Mouse (Mus musculus): ENCODE results near the gene Gna15. TPM values are rescaled to one million over a fixed set of nuclear protein-coding genes. Genes with fewer than 3 reads are reported as not detected.

Gna15 gene
- polyA plus RNA-seq (2015; fragmentation: Nextera tagmentation; extraction: Ambion mirVana) = 0.94 and 1.0 TPM in 2 replicates

DNA sequence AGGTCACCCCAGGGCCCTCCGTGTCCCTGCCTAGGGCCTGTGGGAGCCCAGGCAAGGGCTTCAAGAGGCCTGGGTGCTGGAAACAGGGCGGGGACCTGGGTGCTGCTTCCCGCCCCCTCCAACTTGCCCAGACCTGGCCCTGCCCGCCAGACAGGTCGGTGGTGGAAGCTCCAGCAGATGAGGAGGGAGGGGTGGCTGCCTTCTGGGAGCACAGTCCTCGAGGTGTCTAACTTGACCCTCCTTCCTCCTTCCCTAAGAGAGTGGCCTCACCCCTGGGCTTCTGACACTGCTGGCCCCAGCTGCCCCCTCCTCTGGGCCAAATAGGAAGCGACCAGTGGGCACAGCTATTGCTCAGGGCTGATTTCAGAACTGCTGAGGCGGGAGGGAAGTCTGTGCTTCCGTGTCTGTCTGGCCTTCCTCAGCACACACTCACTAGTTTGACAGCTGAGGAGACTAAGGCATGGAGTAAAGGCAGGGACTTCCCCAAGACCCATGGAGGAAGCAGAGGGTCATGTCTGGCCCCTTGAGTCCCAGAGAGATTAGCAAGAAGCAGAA is at the start of gene Gna15:
Gene Gna15 (minus strand): TSS at position 175 of the 555 bp plus-strand sequence.
- H3K4me1 ChIP-seq (replicated peaks) = no peaks in the 10 kb centered on the region
- no peak within 1 kb of the TSS for H3K4me2 ChIP-seq (replicated peaks)
- no peak within 1 kb of the TSS for H3K27ac ChIP-seq
- no peak within 1 kb of the TSS; the same call in 1 of the 2 replicates for H3K9ac ChIP-seq (replicated peaks)
- H3K9me3 ChIP-seq = no peaks in the 10 kb centered on the region
- H3K27me3 ChIP-seq = peaks cover 8% of the 10 kb centered on the region
- H3K4me3 ChIP-seq (replicated peaks) = no peak within 1 kb of the TSS
- H3K36me3 ChIP-seq = peaks cover 10% of the 10 kb centered on the region
- no peak for ATAC-seq
- 35% methylated on average over 9 of the region's 9 CpGs for WGBS

DNA sequence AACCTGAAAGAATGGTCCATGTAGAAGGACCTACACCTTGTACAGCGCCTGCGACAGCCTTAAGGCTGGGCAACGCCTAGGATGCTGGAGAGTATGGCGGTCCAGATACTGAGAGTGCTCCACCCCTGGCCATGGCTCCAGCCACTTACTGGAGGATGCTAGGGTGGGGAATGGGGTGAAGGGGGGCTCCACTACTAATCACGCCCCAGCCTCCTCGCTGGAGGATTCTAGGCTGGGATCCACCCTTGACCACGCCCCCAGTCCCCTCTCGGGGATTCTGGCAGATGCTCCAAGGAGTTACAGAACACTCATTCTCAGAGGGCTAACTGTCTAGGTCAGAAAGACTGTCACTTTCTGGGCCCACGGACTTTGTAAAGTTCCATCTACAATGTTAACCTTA is 49.0 kb upstream of the Gna15 start:
- Histone ChIP-seq H3K4me2 (replicated peaks) (peak overlapping the region; percentile 44; the same call in 1 of the 2 replicates), H3K27ac (no peak overlapping the region), H3K36me3 (no peaks in the 10 kb centered on the region), H3K4me1 (replicated peaks) (peaks cover 67% of the 10 kb centered on the region), H3K27me3 (peaks cover 66% of the 10 kb centered on the region), H3K4me3 (replicated peaks) (no peak overlapping the region), H3K9ac (replicated peaks) (0 out of 2 replicates have a peak overlapping the region, but pooled peaks have one; percentile 4), H3K9me3 (no peaks in the 10 kb centered on the region)
- no peak for ATAC-seq
- 7% methylated on average over 9 of the region's 9 CpGs for WGBS

- Histone ChIP-seq H3K9me3 (no peaks in the 10 kb centered on the region), H3K4me1 (replicated peaks) (peaks cover 73% of the 10 kb centered on the region), H3K36me3 (no peaks in the 10 kb centered on the region), H3K27ac (peak overlapping the region; percentile 75), H3K9ac (replicated peaks) (peak overlapping the region; percentile 10; the same call in 1 of the 2 replicates), H3K4me2 (replicated peaks) (peak overlapping the region; percentile 44), H3K27me3 (peaks cover 65% of the 10 kb centered on the region), H3K4me3 (replicated peaks) (peak overlapping the region; percentile 13; the same call in 1 of the 2 replicates)
- WGBS = 3% methylated on average over 9 of the region's 9 CpGs
- no peak for ATAC-seq
Observed at GRCm38 (mm10) chr10:81572133-81572671, 48.2 kb upstream of the Gna15 start.

GRCm38 (mm10) chr10:81571501-81571876 is 47.5 kb upstream of the Gna15 start:
- peaks cover 65% of the 10 kb centered on the region for H3K27me3 ChIP-seq
- peak overlapping the region; percentile 75 for H3K27ac ChIP-seq

GRCm38 (mm10) chr10:81570831-81571500 is 46.9 kb upstream of the Gna15 start:
- peaks cover 65% of the 10 kb centered on the region for H3K27me3 ChIP-seq
- H3K9me3 ChIP-seq = no peaks in the 10 kb centered on the region
- H3K4me1 ChIP-seq (replicated peaks) = peaks cover 77% of the 10 kb centered on the region
- H3K4me2 ChIP-seq (replicated peaks) = peak overlapping the region; percentile 67
- H3K36me3 ChIP-seq = peaks cover 10% of the 10 kb centered on the region
- peak overlapping the region; percentile 84 for H3K27ac ChIP-seq
- ATAC-seq = peak; percentile 75
- under 1% methylated on average over 34 of the region's 34 CpGs for WGBS
- H3K4me3 ChIP-seq (replicated peaks) = peak overlapping the region; percentile 39
- no peak overlapping the region for H3K9ac ChIP-seq (replicated peaks)

More at GRCm38 (mm10) chr10:81571501-81571876, 47.5 kb upstream of the Gna15 start:
- 1% methylated on average over 18 of the region's 18 CpGs for WGBS
- H3K4me3 ChIP-seq (replicated peaks) = peak overlapping the region; percentile 39
- H3K36me3 ChIP-seq = peaks cover 5% of the 10 kb centered on the region; the same call in 1 of the 2 replicates
- peaks cover 76% of the 10 kb centered on the region for H3K4me1 ChIP-seq (replicated peaks)
- peak overlapping the region; percentile 67 for H3K4me2 ChIP-seq (replicated peaks)
- peak; percentile 91 for ATAC-seq
- H3K9me3 ChIP-seq = no peaks in the 10 kb centered on the region
- H3K9ac ChIP-seq (replicated peaks) = 0 out of 2 replicates have a peak overlapping the region, but pooled peaks have one; percentile 10

GRCm38 (mm10) chr10:81570238-81570800 is 46.3 kb upstream of the Gna15 start:
- ATAC-seq = peak; percentile 24
- peaks cover 65% of the 10 kb centered on the region for H3K27me3 ChIP-seq
- peak overlapping the region; percentile 84 for H3K27ac ChIP-seq
- peaks cover 72% of the 10 kb centered on the region for H3K4me1 ChIP-seq (replicated peaks)
- H3K4me2 ChIP-seq (replicated peaks) = peak overlapping the region; percentile 67
- peaks cover 17% of the 10 kb centered on the region for H3K36me3 ChIP-seq
- peak overlapping the region; percentile 39; the same call in 1 of the 2 replicates for H3K4me3 ChIP-seq (replicated peaks)
- H3K9ac ChIP-seq (replicated peaks) = no peak overlapping the region
- no peaks in the 10 kb centered on the region for H3K9me3 ChIP-seq
- WGBS = 0% methylated on average over 10 of the region's 11 CpGs

DNA sequence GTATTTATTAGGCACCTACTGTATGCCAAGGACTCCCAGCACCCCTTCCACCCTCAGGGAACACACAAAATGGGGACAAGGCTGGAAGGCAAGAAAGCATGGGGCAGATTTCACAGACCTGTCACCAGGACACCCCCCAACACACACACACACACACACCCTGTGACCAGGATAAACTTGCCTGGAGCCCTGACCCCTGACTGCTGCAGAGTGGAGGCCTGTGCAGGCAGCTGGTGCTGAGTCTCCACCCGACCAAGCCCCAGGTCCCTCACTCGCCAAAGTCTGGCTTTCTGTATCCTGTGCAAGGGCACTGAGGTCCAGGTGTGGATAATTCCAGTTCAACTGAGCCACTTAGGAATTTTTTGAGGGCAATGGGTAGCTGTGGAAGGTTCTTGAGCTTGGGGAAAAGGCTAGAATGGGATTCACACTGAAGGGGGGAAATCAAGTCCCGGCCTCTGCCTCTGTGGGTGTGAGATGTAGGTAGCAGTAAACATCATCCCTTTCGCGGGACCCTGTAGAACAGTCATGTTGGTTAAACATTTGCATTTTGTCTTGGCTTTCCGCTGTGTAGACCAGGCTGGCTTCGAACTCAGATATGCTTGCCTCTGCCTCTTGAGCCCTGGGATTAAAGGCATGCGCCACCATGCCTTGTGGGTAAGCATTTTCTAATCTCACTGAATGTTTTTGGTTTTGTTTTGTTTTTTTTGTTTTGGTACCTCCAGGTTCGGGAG is 45.6 kb upstream of the Gna15 start:
- no peak for ATAC-seq
- Histone ChIP-seq H3K9ac (replicated peaks) (no peak overlapping the region), H3K27ac (peak overlapping the region; percentile 84), H3K27me3 (peaks cover 71% of the 10 kb centered on the region), H3K4me1 (replicated peaks) (peaks cover 72% of the 10 kb centered on the region), H3K4me2 (replicated peaks) (peak overlapping the region; percentile 67), H3K9me3 (no peaks in the 10 kb centered on the region), H3K4me3 (replicated peaks) (no peak overlapping the region), H3K36me3 (peaks cover 23% of the 10 kb centered on the region)
- 38% methylated on average over 9 of the region's 9 CpGs for WGBS

DNA sequence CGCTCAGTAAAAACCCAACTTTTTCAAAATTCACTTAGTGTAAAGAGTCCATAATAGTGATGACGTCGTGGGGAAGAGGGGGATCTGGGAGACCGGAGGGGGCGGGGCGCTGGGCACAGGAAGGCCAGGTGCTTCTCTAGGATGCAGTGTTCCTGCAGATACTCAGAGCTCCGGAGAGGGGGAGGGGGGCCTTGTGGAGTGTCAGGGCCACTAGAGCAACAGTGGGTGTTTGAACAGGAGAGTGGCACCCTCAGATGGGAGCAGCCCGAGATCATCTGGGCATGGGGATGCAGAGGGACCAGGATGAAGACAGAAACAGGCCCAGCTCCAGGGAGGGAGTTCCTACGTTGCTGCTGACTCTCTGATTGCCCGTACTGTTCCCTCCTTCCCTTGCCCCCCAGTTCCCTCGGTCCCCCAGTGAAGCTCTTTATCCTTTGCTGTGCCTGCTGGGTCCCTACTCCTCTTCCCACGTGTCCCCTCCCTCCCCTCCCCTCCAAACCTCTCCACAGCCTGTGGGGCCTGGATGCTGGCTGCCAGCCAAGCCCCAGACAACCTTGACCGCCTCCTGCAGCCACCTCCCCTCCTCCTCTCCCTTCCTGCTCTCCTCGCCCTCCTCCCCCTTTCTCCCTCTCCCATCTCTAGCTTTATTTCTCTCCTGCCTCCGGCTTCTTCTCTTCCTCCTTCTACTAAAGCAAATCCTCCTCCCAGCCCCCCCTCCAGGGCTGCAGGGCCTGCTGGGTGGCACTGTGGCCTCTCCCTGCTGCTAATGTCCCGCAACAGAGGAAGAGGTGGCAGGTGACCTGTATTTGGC is 44.6 kb upstream of the Gna15 start:
- WGBS = 7% methylated on average over 16 of the region's 16 CpGs
- H3K27ac ChIP-seq = peak overlapping the region; percentile 84
- H3K4me1 ChIP-seq (replicated peaks) = peaks cover 79% of the 10 kb centered on the region
- peaks cover 29% of the 10 kb centered on the region for H3K36me3 ChIP-seq
- no peaks in the 10 kb centered on the region for H3K9me3 ChIP-seq
- H3K9ac ChIP-seq (replicated peaks) = peak overlapping the region; percentile 28; the same call in 1 of the 2 replicates
- peak overlapping the region; percentile 34 for H3K4me2 ChIP-seq (replicated peaks)
- no peak overlapping the region for H3K4me3 ChIP-seq (replicated peaks)
- ATAC-seq = peak; percentile 0
- H3K27me3 ChIP-seq = peaks cover 71% of the 10 kb centered on the region

DNA sequence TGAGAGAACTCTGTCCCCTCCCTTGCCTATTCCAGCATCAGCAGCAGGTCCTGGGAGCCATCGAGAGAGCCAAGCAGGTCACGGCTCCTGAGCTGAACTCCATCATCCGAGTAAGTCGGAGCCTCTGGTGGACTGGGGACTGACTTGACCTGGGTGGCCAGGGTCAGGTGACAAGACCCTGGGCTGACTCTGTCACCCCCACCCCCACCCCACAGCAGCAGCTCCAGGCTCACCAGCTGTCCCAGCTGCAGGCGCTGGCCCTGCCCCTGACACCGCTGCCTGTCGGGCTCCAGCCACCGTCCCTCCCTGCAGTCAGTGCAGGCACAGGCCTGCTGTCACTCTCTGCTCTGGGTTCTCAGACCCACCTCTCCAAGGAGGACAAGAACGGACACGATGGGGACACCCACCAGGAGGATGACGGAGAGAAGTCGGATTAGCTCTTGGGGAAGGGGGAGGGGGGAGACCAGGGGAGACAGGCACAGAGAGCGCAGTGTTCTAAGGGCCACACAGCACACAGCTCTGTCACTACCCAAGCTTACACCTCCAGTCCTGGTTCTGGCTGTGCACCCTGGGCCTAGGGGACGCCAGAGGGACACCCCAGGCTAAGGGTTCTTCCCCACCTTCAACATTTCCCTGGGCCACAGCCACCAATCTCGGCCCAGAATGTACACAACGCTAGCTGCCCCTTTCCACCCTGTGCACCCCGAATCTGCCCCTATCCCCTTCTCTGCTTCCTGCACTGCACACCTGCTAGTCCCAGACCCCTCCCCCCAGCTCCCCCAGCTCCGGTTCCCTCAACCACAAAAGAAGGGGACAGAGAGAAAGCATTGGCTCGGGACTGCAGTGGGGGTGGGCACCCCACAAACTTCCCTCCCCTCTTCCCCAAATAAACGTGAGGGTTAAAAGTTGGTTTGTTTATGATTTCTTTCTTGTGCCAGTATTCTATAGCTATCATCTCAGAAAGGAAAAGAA is 41.5 kb upstream of the Gna15 start:
- H3K4me1 ChIP-seq (replicated peaks) = peaks cover 83% of the 10 kb centered on the region
- WGBS = 21% methylated on average over 20 of the region's 20 CpGs

DNA sequence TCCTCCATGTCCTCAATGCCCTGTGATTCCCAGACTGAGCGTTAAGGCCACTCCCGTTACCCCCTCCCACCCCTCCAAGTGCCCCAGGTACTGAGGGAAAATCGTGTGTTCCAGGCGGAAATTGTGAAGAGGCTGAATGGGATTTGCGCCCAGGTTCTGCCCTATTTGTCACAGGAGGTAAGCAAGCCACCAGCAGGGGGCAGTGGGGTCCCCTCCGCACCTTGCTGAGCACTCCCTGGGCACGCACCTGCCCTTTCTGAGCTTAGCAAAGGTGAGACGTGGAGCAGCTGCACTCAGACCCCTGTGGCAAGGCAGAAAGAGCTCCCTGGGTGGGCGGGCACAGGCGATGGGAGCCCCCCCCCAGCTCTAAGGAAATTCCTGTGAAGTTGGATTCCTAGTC is 40.7 kb upstream of the Gna15 start:
- Histone ChIP-seq H3K27me3 (peaks cover 58% of the 10 kb centered on the region), H3K4me2 (replicated peaks) (peak overlapping the region; percentile 42; the same call in 1 of the 2 replicates), H3K4me1 (replicated peaks) (peaks cover 80% of the 10 kb centered on the region), H3K36me3 (peaks cover 43% of the 10 kb centered on the region), H3K27ac (0 out of 2 replicates have a peak overlapping the region, but pooled peaks have one; percentile 25), H3K9me3 (no peaks in the 10 kb centered on the region), H3K4me3 (replicated peaks) (no peak overlapping the region), H3K9ac (replicated peaks) (no peak overlapping the region)
- 19% methylated on average over 10 of the region's 10 CpGs for WGBS
- ATAC-seq = no peak

More for the DNA sequence above, 41.5 kb upstream of the Gna15 start:
- H3K4me2 ChIP-seq (replicated peaks) = no peak overlapping the region
- H3K4me3 ChIP-seq (replicated peaks) = no peak overlapping the region
- peaks cover 43% of the 10 kb centered on the region for H3K36me3 ChIP-seq
- H3K9ac ChIP-seq (replicated peaks) = 0 out of 2 replicates have a peak overlapping the region, but pooled peaks have one; percentile 20
- peaks cover 60% of the 10 kb centered on the region for H3K27me3 ChIP-seq
- no peak for ATAC-seq
- no peak overlapping the region for H3K27ac ChIP-seq
- no peaks in the 10 kb centered on the region for H3K9me3 ChIP-seq
